Mouse (Mus musculus) liver, postnatal 0 days (tissue): ENCODE results near the gene Fnip1.

Experiments used
- CTCF ChIP-seq: sonication (generic); IDR thresholded peaks from 2 replicates; pipeline ENCODE4 v1.5.1; 2016; ENCODE audit warnings: antibody characterized with exemption, low read depth
- EP300 ChIP-seq: IDR thresholded peaks from 2 replicates; pipeline ENCODE4 v1.6.1; 2016; ENCODE audit warnings: antibody characterized with exemption, low read depth, mild to moderate bottlenecking

DNA sequence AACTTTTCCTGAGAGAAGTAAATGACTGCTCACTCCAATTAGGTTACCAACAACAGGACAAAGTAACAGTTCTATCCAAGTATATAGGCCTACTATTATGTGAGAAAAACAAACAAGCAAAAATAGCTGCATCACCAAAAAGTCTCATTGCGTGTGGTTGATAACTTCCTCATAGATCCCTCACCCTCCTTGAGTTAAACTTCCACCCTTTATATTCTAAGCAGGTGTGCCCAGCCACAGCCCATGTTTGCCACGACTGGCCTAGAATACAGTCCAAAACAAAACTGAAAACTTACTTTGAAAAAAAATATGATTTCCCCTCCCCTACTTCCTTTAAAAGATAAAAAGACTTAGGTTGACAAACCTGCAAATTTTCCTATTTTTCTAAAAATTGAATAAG lies 90.0 kb downstream of the Fnip1 start:
- no peak for TF ChIP-seq CTCF
- no peak for TF ChIP-seq EP300
